Mouse (Mus musculus) liver, postnatal 0 days (tissue): ENCODE results near the gene Fam114a1.

Experiments
- CTCF ChIP-seq: sonication (generic); IDR thresholded peaks from 2 replicates; pipeline ENCODE4 v1.5.1; 2016; ENCODE audit warnings: antibody characterized with exemption, low read depth
- EP300 ChIP-seq: IDR thresholded peaks from 2 replicates; pipeline ENCODE4 v1.6.1; 2016; ENCODE audit warnings: antibody characterized with exemption, low read depth, mild to moderate bottlenecking

DNA sequence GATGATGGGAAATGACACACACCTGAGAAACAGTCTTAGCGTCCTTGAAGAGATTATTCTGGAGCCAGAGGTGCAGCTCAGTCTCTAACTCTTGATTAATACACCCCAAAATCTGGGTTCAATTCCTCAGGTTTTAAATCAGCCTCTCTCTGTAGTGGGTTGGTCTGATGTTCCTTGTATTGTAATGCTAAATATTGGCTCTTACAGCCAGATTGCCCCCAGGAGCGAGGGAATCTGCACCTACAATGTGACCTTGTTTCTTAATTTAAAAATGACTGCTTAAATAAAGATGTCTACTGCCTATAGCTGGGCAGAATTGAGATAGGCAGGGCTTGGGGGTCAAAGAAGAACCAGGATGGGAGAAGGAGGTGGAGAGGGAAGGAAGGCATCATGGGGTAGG is 89.9 kb downstream of the Fam114a1 start:
- TF ChIP-seq EP300 (no peak), CTCF (no peak)
